Mouse (Mus musculus) duodenum, adult 2 months (tissue): ENCODE results near the gene N4bp3. TPM values are rescaled to one million over a fixed set of nuclear protein-coding genes. Genes with fewer than 3 reads are reported as not detected.

Experiments used
- polyA plus RNA-seq: library from polyadenylated mRNA; depleted of rRNA; stranded (reverse); fragments of >200 nt; gene quantifications from 2 replicates; pipeline ENCODE4 v1.2.3, GENCODE M21; 2012; ENCODE audit warnings: low replicate concordance; rRNA removed

Gene N4bp3
- 5.3 and 6.5 TPM in 2 replicates for polyA plus RNA-seq

GRCm38 (mm10) chr11:51650691-51651515, at the start of gene N4bp3, which contains the start of gene D930048N14Rik:
N4bp3 (minus strand) TSS chr11:51650842.
D930048N14Rik (plus strand) TSS chr11:51650954.

GRCm38 (mm10) chr11:51688330-51689328, 38.0 kb upstream of the N4bp3 start, which contains the start of gene 0610009B22Rik:
0610009B22Rik (minus strand) TSS chr11:51688874.

GRCm38 (mm10) chr11:51635525-51636322, 14.9 kb downstream of the N4bp3 start, which contains the start of gene Rmnd5b:
Rmnd5b (minus strand) TSS chr11:51635896.

GRCm38 (mm10) chr11:51619409-51620060, 31.1 kb downstream of the N4bp3 start, which contains the start of gene Nhp2:
Nhp2 (plus strand) TSS chr11:51619735.

GRCm38 (mm10) chr11:51606447-51607095, 44.1 kb downstream of the N4bp3 start, which contains the start of gene Hnrnpab:
Hnrnpab (minus strand) TSS chr11:51606847.

Other genes starting within 250 kb of the N4bp3 start
- 14.5 and 15.1 TPM in 2 replicates for gene Phykpl, start 66.1 kb downstream of the N4bp3 start, polyA plus RNA-seq
- 168 and 431 TPM in 2 replicates for gene Hnrnpab, start 44.0 kb downstream of the N4bp3 start, polyA plus RNA-seq
- 52.1 and 58.5 TPM in 2 replicates for gene Nhp2, start 31.1 kb downstream of the N4bp3 start, polyA plus RNA-seq
- 39.5 and 58.5 TPM in 2 replicates for gene Rmnd5b, start 14.9 kb downstream of the N4bp3 start, polyA plus RNA-seq
- 3.4 and 5.4 TPM in 2 replicates for gene D930048N14Rik, start 112 bp upstream of the N4bp3 start, polyA plus RNA-seq
- gene 0610009B22Rik, start 38.0 kb upstream of the N4bp3 start, polyA plus RNA-seq, result 1.7 and 3.0 TPM in 2 replicates
- gene Sec24a, start 112.8 kb upstream of the N4bp3 start, polyA plus RNA-seq, result 26.1 and 34.4 TPM in 2 replicates
- gene Sar1b, start 112.8 kb upstream of the N4bp3 start, polyA plus RNA-seq, result 12.2 and 17.2 TPM in 2 replicates
- gene Jade2, start 206.8 kb upstream of the N4bp3 start, polyA plus RNA-seq, result 4.6 and 5.0 TPM in 2 replicates